Mouse (Mus musculus) thymus, adult 2 months (tissue): ENCODE measurements around the gene Zfp78.

Experiments used
- CTCF ChIP-seq: fragments of 200-500 bp; IDR thresholded peaks from 2 replicates; pipeline ENCODE4 v1.5.1; 2012; ENCODE audit warnings: mild to moderate bottlenecking, control low read depth, low read length, moderate library complexity, borderline replicate concordance; ENCODE audit not compliant: control insufficient read depth, poor library complexity, insufficient read depth; ENCODE audit errors: extremely low read depth
- POLR2A ChIP-seq: fragments of 200-500 bp; IDR thresholded peaks from 2 replicates; pipeline ENCODE4 v1.6.1; 2012; ENCODE audit warnings: mild to moderate bottlenecking, low read length, control low read depth, moderate library complexity; ENCODE audit not compliant: control insufficient read depth, poor library complexity, insufficient read depth; ENCODE audit errors: extremely low read depth

DNA sequence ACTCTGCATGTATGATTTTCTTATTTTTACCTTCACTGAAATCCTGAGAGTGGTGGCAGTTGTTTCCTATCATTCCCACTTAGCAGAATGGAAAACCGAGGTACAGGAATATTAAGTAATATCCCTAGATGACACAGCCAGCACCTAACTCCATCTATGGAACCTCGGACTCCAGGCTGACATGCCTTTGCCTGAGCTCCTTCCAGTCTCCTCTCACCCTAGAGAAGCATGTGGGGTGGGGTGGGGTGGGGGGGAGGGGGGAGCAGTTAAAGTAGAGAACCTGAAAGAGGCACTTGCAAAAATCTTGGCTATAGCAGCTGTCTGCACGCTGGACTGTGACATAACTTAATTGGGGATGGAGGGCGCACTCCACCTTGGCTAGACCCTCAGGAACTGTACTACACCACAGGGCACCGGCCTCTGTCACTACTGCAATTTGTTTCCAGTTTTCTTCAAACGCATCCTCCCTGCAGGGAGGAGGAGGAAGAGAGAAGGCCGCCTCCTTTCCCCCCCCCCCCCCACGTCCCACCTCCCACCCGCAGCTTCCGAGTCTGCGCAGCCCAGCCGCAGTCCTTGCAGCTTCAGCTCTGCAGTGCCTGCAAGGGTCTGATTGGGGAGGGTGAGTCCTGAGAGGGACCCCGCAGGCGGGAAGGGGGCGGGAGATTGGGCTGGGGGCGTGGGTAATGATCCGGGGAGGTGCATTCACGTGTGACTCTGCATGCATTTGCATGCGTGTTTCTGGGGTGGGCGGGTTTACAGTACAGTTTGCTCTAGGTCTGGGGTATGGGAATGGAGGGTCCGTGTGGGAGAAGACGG is 51.8 kb downstream of the Zfp78 start:
- TF ChIP-seq CTCF = no peak
- TF ChIP-seq POLR2A = no peak
